Mouse (Mus musculus) embryonic facial prominence, embryonic 10.5 days (tissue): ENCODE data around the gene Olfr615. TPM values are rescaled to one million over a fixed set of nuclear protein-coding genes. Genes with fewer than 3 reads are reported as not detected.

Experiments
- microRNA-seq: library from miRNA; unstranded; fragments of <30 nt; microRNA quantifications from one replicate; pipeline ENCODE4, GENCODE M21; 2017
- polyA plus RNA-seq: library from polyadenylated mRNA; unstranded; fragments of >200 nt; fragmentation: Nextera tagmentation; extraction: Ambion mirVana; gene quantifications from 2 replicates; pipeline ENCODE4 v1.2.1, GENCODE M21; 2016

Gene Olfr615
- polyA plus RNA-seq, 1 experiment from 2014 or later: not detected

Small RNA genes lying within 50 kb of the gene (microRNA-seq; reads per million reads assigned to microRNA genes)
- not detected for gene Gm26506

Other genes with a start within 250 kb of the Olfr615 start
- not detected in 2 replicates for gene Olfr597, start 239.8 kb upstream of the Olfr615 start, polyA plus RNA-seq
- gene Olfr598, start 232.5 kb upstream of the Olfr615 start, polyA plus RNA-seq: not detected in 2 replicates
- not detected in 2 replicates for gene Olfr599, start 220.2 kb upstream of the Olfr615 start, polyA plus RNA-seq
- not detected in 2 replicates for gene Olfr600, start 206.4 kb upstream of the Olfr615 start, polyA plus RNA-seq
- gene Olfr601, start 193.4 kb upstream of the Olfr615 start, polyA plus RNA-seq: not detected in 2 replicates
- gene Olfr603, start 169.9 kb upstream of the Olfr615 start, polyA plus RNA-seq: not detected in 2 replicates
- gene Usp17lc, start 141.0 kb upstream of the Olfr615 start, polyA plus RNA-seq: not detected in 2 replicates
- gene Olfr605, start 110.6 kb upstream of the Olfr615 start, polyA plus RNA-seq: not detected in 2 replicates
- gene Olfr606, start 107.0 kb upstream of the Olfr615 start, polyA plus RNA-seq: not detected in 2 replicates
- gene Olfr607, start 91.9 kb upstream of the Olfr615 start, polyA plus RNA-seq: not detected in 2 replicates
- not detected in 2 replicates for gene Olfr608, start 86.2 kb upstream of the Olfr615 start, polyA plus RNA-seq
- gene Olfr609, start 58.0 kb upstream of the Olfr615 start, polyA plus RNA-seq: not detected in 2 replicates
- not detected in 2 replicates for gene Olfr610, start 44.0 kb upstream of the Olfr615 start, polyA plus RNA-seq
- gene Olfr611, start 35.2 kb upstream of the Olfr615 start, polyA plus RNA-seq: not detected in 2 replicates
- gene Olfr612, start 13.4 kb upstream of the Olfr615 start, polyA plus RNA-seq: not detected in 2 replicates
- not detected in 2 replicates for gene Olfr613, start 8.0 kb upstream of the Olfr615 start, polyA plus RNA-seq
- not detected in 2 replicates for gene Olfr616, start 13.1 kb downstream of the Olfr615 start, polyA plus RNA-seq
- not detected in 2 replicates for gene Olfr617, start 17.0 kb downstream of the Olfr615 start, polyA plus RNA-seq
- not detected in 2 replicates for gene Olfr618, start 34.0 kb downstream of the Olfr615 start, polyA plus RNA-seq
- gene Olfr619, start 44.5 kb downstream of the Olfr615 start, polyA plus RNA-seq: not detected in 2 replicates
- gene Olfr620, start 56.5 kb downstream of the Olfr615 start, polyA plus RNA-seq: not detected in 2 replicates
- gene Olfr622, start 86.6 kb downstream of the Olfr615 start, polyA plus RNA-seq: not detected in 2 replicates
- gene Olfr623, start 107.6 kb downstream of the Olfr615 start, polyA plus RNA-seq: not detected in 2 replicates
- 0.04 and 0.05 TPM in 2 replicates for gene Olfr624, start 115.1 kb downstream of the Olfr615 start, polyA plus RNA-seq
- gene Olfr625-ps1, start 126.6 kb downstream of the Olfr615 start, polyA plus RNA-seq: not detected in 2 replicates
- gene Olfr243, start 158.6 kb downstream of the Olfr615 start, polyA plus RNA-seq: not detected in 2 replicates
- gene Olfr628, start 174.3 kb downstream of the Olfr615 start, polyA plus RNA-seq: not detected in 2 replicates
- not detected in 2 replicates for gene Olfr629, start 188.9 kb downstream of the Olfr615 start, polyA plus RNA-seq
- gene Olfr630, start 201.3 kb downstream of the Olfr615 start, polyA plus RNA-seq: not detected in 2 replicates
- not detected in 2 replicates for gene Olfr69, start 215.5 kb downstream of the Olfr615 start, polyA plus RNA-seq
- gene Olfr68, start 223.6 kb downstream of the Olfr615 start, polyA plus RNA-seq: not detected in 2 replicates
- not detected in 2 replicates for gene Olfr67, start 235.7 kb downstream of the Olfr615 start, polyA plus RNA-seq